Mouse (Mus musculus) gastrocnemius, adult 18-20 months (tissue): ENCODE measurements around the gene Reep3. TPM values are rescaled to one million over a fixed set of nuclear protein-coding genes. Genes with fewer than 3 reads are reported as not detected.

Experiments used
- DNase-seq: peaks from one replicate; pipeline ENCODE4 v3.0.0; 2021; ENCODE audit warnings: low spot score
- total RNA-seq, 2 experiments: library from RNA; stranded (reverse); gene quantifications; 2 replicates each; pipeline ENCODE4 v1.2.3; 2021

The Reep3 gene
- total RNA-seq, 2 experiments from 2014 or later: 10.0 to 11.1 TPM

GRCm38 (mm10) chr10:67083446-67084166 lies 13.1 kb downstream of the Reep3 start:
- DNase-seq: peak; percentile 56

GRCm38 (mm10) chr10:67082531-67082930 lies 14.2 kb downstream of the Reep3 start:
- no peak for DNase-seq

GRCm38 (mm10) chr10:67081206-67082007 lies 15.3 kb downstream of the Reep3 start:
- no peak for DNase-seq

GRCm38 (mm10) chr10:67079030-67079429 lies 17.7 kb downstream of the Reep3 start:
- DNase-seq: no peak

- no peak for DNase-seq
Observed at GRCm38 (mm10) chr10:67075931-67076878, 20.5 kb downstream of the Reep3 start.

GRCm38 (mm10) chr10:67073577-67073976 lies 23.2 kb downstream of the Reep3 start:
- DNase-seq: no peak

GRCm38 (mm10) chr10:67072600-67072999 lies 24.1 kb downstream of the Reep3 start:
- DNase-seq: no peak

- no peak for DNase-seq
Observed at GRCm38 (mm10) chr10:67071884-67072283, 24.9 kb downstream of the Reep3 start.

- no peak for DNase-seq
Observed at GRCm38 (mm10) chr10:67071389-67071788, 25.4 kb downstream of the Reep3 start.

GRCm38 (mm10) chr10:67069013-67069412 lies 27.7 kb downstream of the Reep3 start:
- no peak for DNase-seq

- peak; percentile 14 for DNase-seq
Observed at GRCm38 (mm10) chr10:67066421-67066820, 30.3 kb downstream of the Reep3 start.

- no peak for DNase-seq
Observed at GRCm38 (mm10) chr10:67065927-67066326, 30.8 kb downstream of the Reep3 start.

GRCm38 (mm10) chr10:67065277-67065887 lies 31.4 kb downstream of the Reep3 start:
- DNase-seq: no peak

- DNase-seq: no peak
Observed at GRCm38 (mm10) chr10:67061823-67062222, 34.9 kb downstream of the Reep3 start.

GRCm38 (mm10) chr10:67061367-67061801 lies 35.4 kb downstream of the Reep3 start:
- DNase-seq: no peak

GRCm38 (mm10) chr10:67058702-67059101 lies 38.0 kb downstream of the Reep3 start:
- no peak for DNase-seq

GRCm38 (mm10) chr10:67058297-67058696 lies 38.4 kb downstream of the Reep3 start:
- peak; percentile 73 for DNase-seq

- no peak for DNase-seq
Observed at GRCm38 (mm10) chr10:67057696-67058095, 39.0 kb downstream of the Reep3 start.

- DNase-seq: no peak
Observed at GRCm38 (mm10) chr10:67057208-67057607, 39.5 kb downstream of the Reep3 start.

GRCm38 (mm10) chr10:67055867-67056856 lies 40.6 kb downstream of the Reep3 start:
- DNase-seq: peak; percentile 19
